Mouse (Mus musculus) ovary, postnatal 36 days (tissue): ENCODE results near the gene Kcnq2.

Source experiments
- DNase-seq: peaks from one replicate; pipeline ENCODE4 v3.0.0; 2022; ENCODE audit warnings: low spot score, mixed read lengths

The Kcnq2 gene

DNA sequence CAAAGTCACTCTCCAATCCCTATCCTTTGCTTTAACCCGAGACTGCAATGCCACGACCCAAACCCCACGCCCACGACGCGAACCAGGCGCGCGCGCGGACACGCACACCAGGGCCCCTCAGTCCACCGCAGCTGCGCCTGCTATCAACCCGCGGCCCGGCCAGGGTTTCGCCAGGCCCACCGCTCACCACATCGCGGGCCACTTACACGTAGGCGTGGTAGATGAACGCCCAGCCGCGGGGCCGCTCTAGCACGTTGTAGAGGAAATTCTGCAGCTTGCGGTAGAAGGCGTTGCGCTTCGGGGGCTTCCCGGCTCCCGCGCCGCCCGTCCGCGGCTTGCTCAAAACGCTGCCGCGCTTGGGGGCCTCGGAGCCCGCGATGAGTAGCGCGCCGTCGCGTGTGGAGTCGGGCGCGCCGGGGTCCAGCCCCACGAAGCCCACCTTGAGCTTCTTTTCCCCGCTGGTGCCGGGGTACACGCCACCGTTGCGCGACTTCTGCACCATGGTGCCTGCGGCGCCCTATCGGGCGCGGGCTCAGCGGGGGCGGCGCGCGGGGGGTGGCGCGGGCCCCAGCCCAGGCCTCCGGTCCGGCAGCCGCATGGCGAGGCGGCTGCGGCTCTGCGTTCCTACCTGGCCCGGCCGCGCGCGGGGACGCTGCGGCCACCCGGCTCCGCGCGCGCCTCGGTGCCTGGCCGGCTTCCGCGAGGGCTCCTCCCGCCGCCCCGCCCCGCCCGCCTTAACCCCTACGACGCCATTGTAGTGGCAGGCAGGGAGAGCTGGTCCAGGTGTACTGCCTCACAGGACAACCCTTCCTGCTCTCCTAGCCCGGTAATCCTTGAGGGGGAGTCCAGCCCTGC is at the start of gene Kcnq2:
Gene Kcnq2 (minus strand): TSS at position 710 of the 855 bp plus-strand sequence.
- DNase-seq: no peak

DNA sequence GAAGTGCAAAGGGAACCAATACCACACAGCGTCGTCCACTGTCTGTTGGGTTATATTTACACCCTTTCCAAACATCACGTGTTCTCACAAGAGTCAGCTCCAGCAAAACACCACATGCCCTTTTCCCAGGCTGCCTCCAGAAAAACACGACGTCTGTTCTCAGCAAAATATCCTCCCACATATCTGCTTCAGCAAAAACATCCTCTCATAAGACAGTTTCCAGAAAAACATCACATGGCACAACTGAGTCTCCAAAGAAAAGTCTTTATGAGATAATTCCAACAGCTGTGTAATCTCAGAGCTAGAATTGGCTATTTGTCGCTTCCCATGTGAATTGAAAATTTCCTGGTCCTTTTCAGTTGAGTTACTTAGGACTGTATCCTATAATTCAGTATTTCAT is 45.8 kb upstream of the Kcnq2 start:
- no peak for DNase-seq

DNA sequence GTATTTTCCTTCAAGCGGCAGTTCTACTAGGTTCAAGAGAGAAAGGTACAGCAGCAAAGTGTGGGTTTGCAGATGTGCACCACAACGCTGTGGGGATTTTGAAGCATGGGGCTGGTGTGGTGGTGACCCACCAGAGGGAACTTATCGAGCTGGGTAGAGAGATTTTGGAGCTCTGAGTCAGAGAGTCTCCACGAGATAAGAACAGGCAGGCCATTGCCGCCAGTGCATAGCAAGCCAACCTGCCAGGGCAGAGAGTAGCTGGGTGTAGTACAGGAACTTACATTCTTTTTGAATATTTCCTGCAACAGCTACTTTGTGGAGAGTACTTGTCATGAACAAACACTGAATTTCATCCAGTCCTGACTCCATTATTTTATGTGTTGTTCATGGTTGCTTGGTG is 43.4 kb upstream of the Kcnq2 start:
- no peak for DNase-seq

DNA sequence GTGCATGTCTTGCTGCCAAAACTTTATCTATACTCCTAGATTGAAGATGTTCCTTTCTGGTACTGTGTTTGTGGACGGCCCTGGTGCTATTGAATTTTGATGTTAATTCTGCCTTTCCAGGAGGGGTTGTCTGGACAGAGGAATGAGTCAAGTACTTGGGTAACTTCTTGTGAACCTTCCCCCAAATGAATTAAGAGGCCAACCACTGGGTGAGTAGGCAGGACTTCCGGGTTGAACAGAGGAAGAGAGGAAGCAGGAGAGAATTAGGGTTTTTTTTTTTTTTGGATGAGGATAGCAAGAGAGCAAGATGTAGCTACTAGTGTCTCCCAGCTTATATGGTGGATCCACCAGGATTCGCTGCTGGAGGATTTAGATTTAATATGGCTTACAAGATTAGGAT is 42.9 kb upstream of the Kcnq2 start:
- DNase-seq: no peak

DNA sequence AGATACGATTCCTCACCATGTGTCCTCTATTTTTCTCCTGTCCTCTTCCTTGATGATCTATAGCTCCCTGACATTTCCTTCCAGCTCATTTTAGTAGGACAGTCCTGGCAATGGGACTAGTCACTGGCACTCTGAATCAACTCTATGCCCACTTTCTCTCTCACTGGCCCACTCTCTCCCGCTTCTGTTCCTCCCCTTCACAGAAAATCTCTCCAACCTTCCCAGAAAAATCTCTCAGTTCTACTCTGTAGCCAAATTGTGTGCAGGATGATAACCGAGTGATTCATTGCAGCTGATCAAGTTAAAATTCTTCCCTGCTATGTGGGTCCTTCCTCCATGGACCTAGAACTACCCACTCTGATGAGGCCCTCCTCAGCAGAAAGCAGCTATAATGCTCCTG is 39.5 kb upstream of the Kcnq2 start:
- DNase-seq: no peak

DNA sequence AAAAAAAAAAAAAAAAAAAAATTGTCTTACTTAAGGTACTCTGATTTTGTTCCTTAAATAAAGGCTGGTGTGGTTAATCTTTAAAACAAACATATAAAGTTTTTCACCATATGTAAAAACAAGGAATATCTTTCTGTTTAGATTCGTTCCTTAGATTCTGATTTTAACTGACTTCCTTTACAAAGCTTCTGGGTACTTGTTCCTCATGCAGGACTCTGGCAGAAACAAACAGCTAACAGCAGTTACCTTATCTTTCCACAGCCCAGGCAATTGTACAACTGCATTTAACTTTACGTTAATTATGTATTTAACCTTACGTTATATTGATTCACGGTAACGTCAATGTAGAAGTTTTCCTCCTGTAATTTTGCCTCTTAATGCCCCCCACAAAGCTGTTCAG is 31.4 kb upstream of the Kcnq2 start:
- DNase-seq: no peak

DNA sequence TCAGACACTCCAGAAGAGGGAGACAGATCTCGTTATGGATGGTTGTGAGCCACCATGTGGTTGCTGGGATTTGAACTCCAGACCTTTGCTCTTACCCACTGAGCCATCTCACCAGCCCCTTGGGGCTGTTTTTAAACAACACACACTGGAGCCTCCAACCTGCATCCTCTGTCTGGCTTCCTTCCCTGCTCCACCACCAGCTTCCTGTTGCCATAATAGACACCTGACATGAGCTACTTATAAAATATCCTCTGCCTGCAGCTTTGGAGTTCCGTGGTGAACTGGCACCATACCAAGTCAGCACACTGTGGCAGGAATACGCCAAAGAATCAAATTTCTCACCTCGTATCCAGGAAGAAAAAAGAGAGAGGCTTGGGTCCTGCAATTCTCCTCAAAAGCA is 25.7 kb upstream of the Kcnq2 start:
- no peak for DNase-seq

DNA sequence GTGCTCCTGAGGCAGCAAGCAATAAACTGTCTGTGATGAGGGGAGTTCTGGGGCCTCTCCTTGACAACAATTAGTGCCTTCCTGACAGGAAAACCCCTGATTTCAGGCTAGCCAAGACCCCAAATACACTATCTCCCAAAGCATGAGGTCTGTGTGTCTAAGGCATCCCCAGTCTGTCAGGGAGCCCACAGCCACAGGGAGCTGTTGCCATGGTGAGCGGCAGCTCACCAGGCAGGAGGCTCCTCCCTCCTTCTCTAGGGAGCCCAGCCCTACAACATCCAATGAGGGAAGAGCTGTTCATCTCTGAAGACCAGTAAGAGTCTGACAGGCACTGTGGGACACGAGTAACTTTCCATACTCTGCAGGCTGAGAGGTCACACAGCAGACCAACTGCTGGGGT is 24.7 kb upstream of the Kcnq2 start:
- no peak for DNase-seq

DNA sequence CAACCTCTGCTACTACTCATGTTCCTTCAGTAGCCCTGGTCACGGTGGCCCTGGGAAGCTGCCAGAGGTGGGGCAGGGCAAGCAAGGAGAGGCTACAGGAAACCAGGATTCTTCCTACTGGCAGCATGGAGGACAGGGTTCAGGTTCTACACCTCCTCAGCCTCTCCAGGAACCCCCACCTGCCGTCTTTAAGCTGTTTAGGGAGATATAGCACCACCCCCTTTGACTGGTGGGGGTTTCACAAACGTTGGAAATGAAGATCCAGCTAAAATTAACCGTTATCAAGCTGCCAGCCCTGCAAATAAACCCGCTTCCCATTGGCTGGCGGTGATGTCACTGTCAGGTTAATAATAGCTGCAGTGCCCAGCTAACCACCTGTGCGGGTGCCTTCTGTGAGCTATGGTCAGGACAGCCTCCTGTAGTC is 24.0 kb upstream of the Kcnq2 start:
- no peak for DNase-seq

DNA sequence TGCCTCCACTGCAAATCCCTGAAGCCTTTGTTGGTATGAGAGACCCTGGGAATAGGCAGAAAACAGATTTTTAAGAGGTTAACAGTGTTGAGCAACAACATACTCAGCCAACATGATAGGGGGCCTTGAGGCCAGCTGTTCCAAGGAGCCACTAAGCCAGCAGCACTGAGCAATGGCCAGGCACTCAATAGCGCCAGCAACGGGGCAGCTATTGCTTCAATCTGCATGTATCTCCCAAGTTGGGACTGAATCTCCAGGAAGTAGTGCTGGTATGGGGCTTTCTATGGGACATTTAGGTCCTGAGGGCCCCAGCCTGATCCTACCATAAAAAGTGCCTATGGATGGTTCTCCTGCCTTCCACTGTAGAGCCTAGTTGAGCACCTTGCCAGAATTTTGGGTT is 23.4 kb upstream of the Kcnq2 start:
- DNase-seq: no peak

DNA sequence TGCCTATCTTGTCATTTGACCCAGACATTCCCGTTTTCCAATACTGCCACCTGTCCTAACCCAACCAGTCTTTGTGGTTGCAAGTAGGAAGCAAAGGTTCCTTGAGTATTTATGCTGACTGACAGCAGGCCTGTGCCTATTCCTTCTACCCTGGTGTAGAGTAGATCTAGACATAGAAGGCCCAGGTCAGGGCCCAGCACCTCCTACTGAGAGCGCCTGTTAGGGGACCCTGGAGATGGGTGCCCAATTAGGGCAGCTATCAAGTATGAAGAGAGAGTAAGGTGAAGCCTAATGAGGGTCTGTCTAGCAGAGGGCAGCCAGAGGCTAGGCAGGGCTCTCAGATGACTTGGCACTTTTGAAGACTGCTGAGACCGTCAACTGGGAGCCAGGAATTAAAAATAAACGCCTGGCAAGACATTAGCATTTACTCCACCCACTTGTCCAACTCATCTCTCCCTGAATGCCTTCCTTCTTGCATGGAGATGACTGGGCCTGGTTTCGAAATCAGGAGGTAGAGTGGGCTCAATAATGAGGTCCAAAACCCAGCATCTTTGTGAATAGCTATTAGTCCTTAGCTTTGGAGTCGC is 22.7 kb upstream of the Kcnq2 start:
- DNase-seq: no peak

DNA sequence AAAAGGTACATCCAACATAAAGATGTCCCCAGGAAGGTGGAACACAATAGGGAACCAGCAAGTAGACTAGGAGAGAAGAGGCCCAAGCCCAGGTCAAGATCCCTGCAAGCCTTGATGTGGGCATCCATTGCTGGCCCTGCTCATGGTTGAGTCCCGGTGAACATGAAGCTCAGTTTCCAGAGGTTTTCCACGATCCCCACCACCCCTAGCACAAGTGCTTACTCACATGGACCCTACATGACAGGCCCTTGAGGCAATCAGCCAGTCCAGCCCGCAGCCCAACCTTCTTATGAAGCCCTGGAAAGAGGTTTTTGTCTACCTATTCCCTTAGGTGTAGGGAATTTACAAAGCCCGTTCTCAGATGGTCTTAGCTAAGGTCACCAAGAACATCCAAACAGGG is 22.1 kb upstream of the Kcnq2 start:
- no peak for DNase-seq

DNA sequence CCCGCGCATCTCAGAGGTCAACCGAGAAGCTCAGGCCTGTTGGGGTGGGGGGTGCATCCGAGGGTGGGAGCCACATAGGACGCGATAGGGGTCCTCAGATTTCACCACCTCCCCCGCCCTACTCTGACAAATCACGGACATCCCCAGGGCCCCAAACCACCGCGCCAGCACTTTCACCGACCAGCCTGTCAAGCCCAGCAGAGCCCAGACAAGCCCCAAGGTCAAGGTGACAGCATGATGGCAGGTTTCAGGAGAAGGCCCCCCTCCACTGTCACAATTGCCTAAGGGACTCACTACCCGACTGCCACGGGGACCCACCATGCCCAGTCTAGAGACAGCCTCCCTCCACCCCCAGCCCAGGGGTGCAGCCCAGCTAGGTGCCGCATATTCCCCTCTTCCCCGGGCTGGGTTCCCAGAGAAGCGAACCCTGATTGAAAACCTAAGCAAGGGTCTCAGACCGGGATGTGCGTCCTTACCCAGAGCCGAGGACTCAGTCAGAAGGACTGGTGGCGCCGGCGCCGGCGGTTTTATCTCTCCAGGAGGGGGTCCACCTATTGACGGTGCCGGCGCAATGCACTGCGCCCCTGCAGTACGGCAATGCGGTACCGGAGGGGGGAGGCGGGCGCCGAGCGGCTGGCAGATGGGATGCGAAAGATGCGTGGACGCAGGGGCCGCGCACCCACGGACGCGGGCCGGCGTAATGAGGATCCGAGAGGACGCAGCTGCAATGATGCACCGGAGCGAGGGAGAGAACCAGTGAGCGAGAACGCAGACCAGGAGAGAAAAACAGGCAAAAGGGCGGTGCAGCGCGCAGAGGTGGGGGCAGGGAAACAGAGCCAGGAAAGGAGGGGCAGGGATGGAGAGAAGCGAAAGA is 21.4 kb upstream of the Kcnq2 start, which contains the start of gene Eef1a2:
Gene Eef1a2 (minus strand): TSS at position 767 of the 874 bp plus-strand sequence.
- no peak for DNase-seq

DNA sequence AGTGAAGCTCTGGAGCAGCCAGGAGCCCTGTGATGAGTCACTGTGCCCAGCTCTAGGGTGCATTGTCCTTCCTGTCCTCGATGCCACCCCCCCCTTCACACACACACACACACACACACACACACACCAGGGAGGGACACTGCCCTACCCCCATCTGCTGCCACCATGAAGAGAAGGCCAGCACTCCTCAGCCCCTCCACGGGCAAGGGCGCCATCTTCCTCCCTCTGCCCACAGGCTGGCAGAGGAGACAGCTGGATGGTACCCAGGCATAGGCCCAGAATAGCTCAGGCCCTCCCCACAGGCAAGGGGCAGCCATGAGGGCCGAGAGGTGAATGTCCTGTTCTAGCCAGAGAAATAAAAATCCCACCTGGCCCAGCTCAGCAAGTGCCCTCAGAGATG is 20.7 kb upstream of the Kcnq2 start:
- no peak for DNase-seq

DNA sequence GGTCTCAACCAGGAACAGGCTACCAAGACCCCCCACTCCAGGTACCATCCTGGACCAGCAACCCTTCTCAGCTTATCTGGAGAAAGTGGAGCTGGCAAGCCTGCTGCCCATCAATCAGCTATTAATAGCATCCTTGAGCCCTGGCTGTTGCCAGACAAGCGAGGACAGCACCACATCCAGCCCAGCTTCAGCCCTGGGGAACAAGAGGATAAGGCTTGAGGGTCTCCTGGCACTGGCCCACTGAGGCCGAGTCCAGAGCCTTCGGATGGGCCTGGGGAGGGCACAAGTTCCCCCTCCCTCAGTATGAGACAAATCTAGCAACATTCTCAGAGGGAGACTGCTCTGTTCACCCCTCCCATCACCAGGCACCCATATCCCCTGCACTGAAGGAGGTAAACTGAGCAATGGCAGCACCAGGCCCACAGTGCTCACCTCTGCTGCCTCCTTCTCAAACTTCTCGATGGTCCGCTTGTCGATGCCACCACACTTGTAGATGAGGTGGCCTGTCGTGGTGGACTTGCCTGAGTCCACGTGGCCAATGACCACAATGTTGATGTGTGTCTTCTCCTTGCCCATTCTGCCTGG is 19.8 kb upstream of the Kcnq2 start:
- DNase-seq: no peak

DNA sequence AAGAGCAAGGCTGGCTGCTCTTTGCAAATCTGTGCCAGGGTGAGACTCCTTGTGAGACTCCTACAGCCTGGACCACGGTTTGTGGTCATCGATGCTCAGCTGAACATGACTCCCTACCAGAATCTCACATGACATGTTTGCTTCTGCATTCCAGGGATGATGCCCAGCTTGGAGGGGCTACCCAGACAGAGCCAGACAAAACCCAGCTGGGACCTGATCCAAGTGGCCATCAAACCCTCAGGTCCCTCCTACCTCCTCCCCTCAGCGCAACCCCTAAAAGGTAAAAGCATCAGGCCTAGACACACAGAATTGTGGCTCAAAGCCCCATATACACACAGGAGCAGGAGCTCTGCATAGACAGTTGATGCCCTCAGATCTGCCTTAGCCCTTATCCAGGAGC is 19.3 kb upstream of the Kcnq2 start:
- DNase-seq: no peak

DNA sequence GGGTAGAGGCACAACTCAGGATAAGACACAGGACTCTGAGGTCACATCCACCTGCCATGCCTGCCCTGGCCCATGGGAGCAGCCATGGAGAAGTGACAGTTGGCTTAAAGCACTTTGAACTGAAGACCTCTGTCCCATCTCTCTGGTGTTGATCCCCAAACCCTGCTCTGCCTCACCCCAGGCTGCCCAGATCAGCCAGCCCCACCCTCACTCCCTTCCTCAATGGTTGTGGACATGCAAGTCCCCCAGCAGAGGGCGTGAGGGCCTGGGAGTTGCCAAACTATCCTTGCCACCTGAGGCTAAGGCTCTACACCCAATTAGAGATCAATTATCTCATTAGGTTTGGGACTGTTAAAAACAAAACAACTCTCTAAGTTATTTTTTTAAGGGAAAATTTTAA is 18.7 kb upstream of the Kcnq2 start:
- DNase-seq: no peak

DNA sequence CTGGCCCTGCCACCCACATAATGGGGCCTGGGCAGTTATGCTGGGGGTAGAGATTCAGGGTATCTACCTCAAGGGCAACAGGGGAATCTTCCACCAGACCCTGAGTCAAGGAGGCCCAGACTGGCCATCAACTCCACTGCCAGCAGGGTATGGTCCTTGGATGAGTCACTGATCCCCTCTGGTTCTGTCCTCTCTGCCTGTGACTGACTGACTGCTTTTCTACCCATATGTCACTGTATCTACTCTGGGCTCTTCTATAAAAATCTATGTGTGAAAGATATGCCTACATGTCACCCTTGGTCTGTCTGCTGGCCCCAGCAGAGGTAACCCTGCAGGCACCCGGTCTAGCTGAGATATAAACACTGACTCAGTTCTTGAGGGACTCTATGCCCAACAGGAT is 18.0 kb upstream of the Kcnq2 start:
- no peak for DNase-seq

DNA sequence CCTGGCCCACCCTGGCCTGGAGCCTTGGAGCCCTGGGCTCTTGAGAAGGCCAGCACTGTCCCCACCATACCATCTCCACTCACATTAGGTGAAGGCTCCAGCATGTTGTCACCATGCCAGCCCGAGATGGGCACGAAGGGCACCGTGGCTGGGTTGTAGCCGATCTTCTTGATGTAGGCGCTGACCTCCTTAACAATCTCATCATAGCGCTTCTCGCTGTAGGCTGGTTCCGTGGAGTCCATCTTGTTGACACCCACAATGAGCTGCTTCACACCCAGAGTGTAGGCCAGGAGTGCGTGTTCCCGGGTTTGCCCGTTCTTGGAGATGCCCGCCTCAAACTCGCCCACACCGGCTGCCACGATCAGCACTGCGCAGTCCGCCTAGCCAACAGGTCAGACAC is 17.6 kb upstream of the Kcnq2 start:
- no peak for DNase-seq

DNA sequence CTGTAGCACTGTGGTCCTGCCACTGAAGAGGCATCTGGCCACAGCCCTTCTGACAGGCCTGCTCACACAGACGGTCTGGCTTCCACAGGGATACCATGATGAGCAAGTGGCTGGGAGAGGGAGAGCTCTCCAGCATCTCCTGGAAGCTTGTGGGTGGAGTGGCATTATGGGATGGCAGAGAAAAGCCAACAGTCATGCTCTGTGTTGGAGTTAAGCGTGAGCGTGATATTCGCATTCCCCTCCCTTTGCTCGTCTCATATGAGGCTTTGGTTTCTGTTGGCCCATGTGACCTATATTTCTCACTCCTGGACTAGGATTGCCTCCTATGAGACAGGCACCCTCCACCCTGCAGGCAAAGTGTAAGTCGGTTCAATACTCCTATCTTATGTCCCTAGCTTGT is 15.2 kb upstream of the Kcnq2 start:
- DNase-seq: no peak

DNA sequence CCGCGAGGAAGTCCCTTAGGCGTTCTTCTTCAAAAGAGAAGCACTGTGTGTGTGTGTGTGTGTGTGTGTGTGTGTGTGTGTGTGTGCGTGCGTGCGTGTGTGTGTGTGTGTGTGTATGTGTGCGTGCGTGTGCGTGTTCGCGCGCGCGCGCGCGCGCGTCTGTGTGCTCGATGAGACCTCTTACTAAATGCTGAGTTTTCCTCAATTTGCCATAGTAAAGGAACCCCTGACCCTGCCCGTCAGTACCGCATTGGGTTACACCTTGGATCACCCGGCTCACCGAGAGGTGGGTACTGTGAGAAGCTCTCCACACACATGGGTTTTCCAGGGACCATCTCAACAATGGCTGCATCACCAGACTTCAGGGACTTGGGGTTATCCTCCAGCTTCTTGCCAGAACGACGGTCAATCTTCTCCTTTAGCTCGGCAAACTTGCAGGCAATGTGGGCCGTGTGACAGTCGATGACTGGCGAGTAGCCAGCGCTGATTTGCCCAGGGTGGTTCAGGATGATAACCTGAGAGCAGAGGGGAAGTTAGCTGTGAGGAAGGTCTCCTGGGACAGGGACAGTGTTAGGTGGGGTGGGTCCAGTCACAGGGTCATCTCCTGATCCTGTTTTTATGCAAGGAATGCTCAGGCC is 13.3 kb upstream of the Kcnq2 start:
- DNase-seq: no peak
